Mouse (Mus musculus) myocyte (in vitro differentiated cells): ENCODE data around the gene N4bp2. TPM values are rescaled to one million over a fixed set of nuclear protein-coding genes. Genes with fewer than 3 reads are reported as not detected.

Experiments
- H3K27me3 ChIP-seq: one replicate; pipeline ENCODE4 v1.6.1; 2011; ENCODE audit not compliant: control insufficient read depth, insufficient read depth, insufficient read length
- H3K36me3 ChIP-seq: one replicate; pipeline ENCODE4 v1.6.1; 2011; ENCODE audit not compliant: control insufficient read depth, insufficient read depth
- H3K4me2 ChIP-seq: one replicate; pipeline ENCODE4 v1.6.1; 2011; ENCODE audit warnings: low read depth, control low read depth
- H3K4me3 ChIP-seq: one replicate; pipeline ENCODE4 v1.5.1; 2011; ENCODE audit warnings: mild to moderate bottlenecking, control low read depth, moderate library complexity
- H3K79me2 ChIP-seq: one replicate; pipeline ENCODE4 v1.6.1; 2011; ENCODE audit not compliant: control insufficient read depth, insufficient read depth
- H3ac ChIP-seq: one replicate; pipeline ENCODE4 v1.6.1; 2011; ENCODE audit not compliant: control insufficient read depth, insufficient read length
- CEBPB ChIP-seq: IDR thresholded peaks from 2 replicates; pipeline ENCODE4 v1.6.1; 2011; ENCODE audit warnings: mild to moderate bottlenecking, moderate library complexity; ENCODE audit not compliant: poor library complexity, insufficient read depth, severe bottlenecking
- E2F4 ChIP-seq: IDR thresholded peaks from one replicate; pipeline ENCODE4 v1.6.1; 2011; ENCODE audit warnings: mild to moderate bottlenecking, control low read depth, moderate library complexity; ENCODE audit not compliant: insufficient read depth
- MAX ChIP-seq: IDR thresholded peaks from one replicate; pipeline ENCODE4 v1.6.1; 2011; ENCODE audit warnings: low read depth, mild to moderate bottlenecking, control low read depth
- MYOD1 ChIP-seq, 3 experiments: IDR thresholded peaks; one replicate each; pipeline ENCODE4 v1.6.1; 2011; ENCODE audit warnings: control low read depth in 2 of 3, low read depth in 2 of 3, mild to moderate bottlenecking in 2 of 3, moderate library complexity in 1 of 3; ENCODE audit not compliant: insufficient read length in 2 of 3, control insufficient read depth in 1 of 3
- MYOG ChIP-seq, 3 experiments: IDR thresholded peaks; one replicate each; pipeline ENCODE4 v1.6.1; 2011; ENCODE audit warnings: control low read depth in 2 of 3, low read depth in 2 of 3, mild to moderate bottlenecking in 2 of 3; ENCODE audit not compliant: insufficient read length in 2 of 3, control insufficient read depth in 1 of 3, insufficient read depth in 1 of 3
- POLR2A ChIP-seq: IDR thresholded peaks from one replicate; pipeline ENCODE4 v1.6.1; 2011; ENCODE audit warnings: low read depth, mild to moderate bottlenecking, control low read depth, moderate library complexity; ENCODE audit not compliant: insufficient read length
- POLR2AphosphoS2 ChIP-seq: IDR thresholded peaks from one replicate; pipeline ENCODE4 v1.6.1; 2011; ENCODE audit warnings: low read depth, control low read depth; ENCODE audit not compliant: insufficient read length
- REST ChIP-seq: IDR thresholded peaks from one replicate; pipeline ENCODE4 v1.6.1; 2011; ENCODE audit warnings: mild to moderate bottlenecking, control low read depth, moderate library complexity; ENCODE audit not compliant: insufficient read depth, insufficient read length
- SRF ChIP-seq: IDR thresholded peaks from one replicate; pipeline ENCODE4 v1.6.1; 2011; ENCODE audit warnings: low read depth; ENCODE audit not compliant: control insufficient read depth, insufficient read length
- TCF12 ChIP-seq: IDR thresholded peaks from one replicate; pipeline ENCODE4 v1.6.1; 2011; ENCODE audit warnings: mild to moderate bottlenecking, control low read depth; ENCODE audit not compliant: poor library complexity, insufficient read depth, severe bottlenecking
- TCF3 ChIP-seq: IDR thresholded peaks from one replicate; pipeline ENCODE4 v1.6.1; 2011; ENCODE audit warnings: low read depth, control low read depth; ENCODE audit not compliant: insufficient read length
- USF1 ChIP-seq: IDR thresholded peaks from one replicate; pipeline ENCODE4 v1.6.1; 2011; ENCODE audit warnings: low read depth, mild to moderate bottlenecking, control low read depth, moderate library complexity
- polyA plus RNA-seq: library from polyadenylated mRNA; unstranded; fragments of >200 nt; fragmentation: generic; extraction: Trizol; gene quantifications from one replicate; pipeline ENCODE4 v1.2.1, GENCODE M21; 2012; ENCODE audit warnings: missing spikeins

N4bp2 gene
- polyA plus RNA-seq, 1 experiment = 1.9 TPM

- no peak overlapping the region for H3K4me3 ChIP-seq
- no peaks in the 10 kb centered on the region for H3K27me3 ChIP-seq
- H3K36me3 ChIP-seq = no peaks in the 10 kb centered on the region
- no peak overlapping the region for H3ac ChIP-seq
- TF ChIP-seq MYOD1 (IDR thresholded peaks at IDR 0.05; ENCODE audit: control insufficient read depth in 1 of 3, insufficient read length in 2 of 3, low read depth in 2 of 3) = no peak
- TF ChIP-seq CEBPB = no peak
- TF ChIP-seq MAX = no peak
- no peak for TF ChIP-seq POLR2A
- TF ChIP-seq USF1 = no peak
- TF ChIP-seq REST = no peak
- TF ChIP-seq TCF3 = no peak
- no peak for TF ChIP-seq TCF12
- TF ChIP-seq E2F4 = no peak
- H3K79me2 ChIP-seq = no peaks in the 10 kb centered on the region
- no peak overlapping the region for H3K4me2 ChIP-seq
Measured at GRCm38 (mm10) chr5:65871276-65871875, 108.1 kb downstream of the N4bp2 start.

DNA sequence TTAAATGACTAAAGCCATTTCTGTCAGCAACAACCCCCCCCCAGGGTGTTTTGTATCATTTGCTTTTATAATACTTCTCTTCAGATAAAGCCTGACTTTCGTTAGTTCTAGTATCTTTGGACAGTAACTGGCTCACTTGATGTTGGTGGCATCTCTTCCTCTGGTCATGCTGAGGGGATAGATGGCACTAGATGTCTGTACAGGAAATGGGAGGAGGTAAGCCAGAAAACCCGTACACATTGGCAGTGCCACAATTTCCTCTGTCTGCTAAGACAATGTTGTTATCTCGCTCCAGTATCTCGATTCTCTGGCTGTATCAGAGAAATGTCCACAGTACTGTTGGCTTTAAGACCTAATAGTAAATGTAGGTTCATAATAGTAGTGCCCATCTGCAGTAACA is 109.9 kb downstream of the N4bp2 start:
- no peak for TF ChIP-seq TCF3
- TF ChIP-seq MYOG (IDR thresholded peaks at IDR 0.05; ENCODE audit: control insufficient read depth in 1 of 3, insufficient read depth in 1 of 3, insufficient read length in 2 of 3, low read depth in 2 of 3) = no peak
- no peak for TF ChIP-seq CEBPB
- TF ChIP-seq REST = no peak
- no peak for TF ChIP-seq E2F4
- no peak for TF ChIP-seq POLR2AphosphoS2
- no peak for TF ChIP-seq USF1
- H3K4me3 ChIP-seq = no peak overlapping the region
- H3ac ChIP-seq = no peak overlapping the region
- H3K36me3 ChIP-seq = no peaks in the 10 kb centered on the region
- H3K79me2 ChIP-seq = no peaks in the 10 kb centered on the region
- no peak overlapping the region for H3K4me2 ChIP-seq
- no peaks in the 10 kb centered on the region for H3K27me3 ChIP-seq

DNA sequence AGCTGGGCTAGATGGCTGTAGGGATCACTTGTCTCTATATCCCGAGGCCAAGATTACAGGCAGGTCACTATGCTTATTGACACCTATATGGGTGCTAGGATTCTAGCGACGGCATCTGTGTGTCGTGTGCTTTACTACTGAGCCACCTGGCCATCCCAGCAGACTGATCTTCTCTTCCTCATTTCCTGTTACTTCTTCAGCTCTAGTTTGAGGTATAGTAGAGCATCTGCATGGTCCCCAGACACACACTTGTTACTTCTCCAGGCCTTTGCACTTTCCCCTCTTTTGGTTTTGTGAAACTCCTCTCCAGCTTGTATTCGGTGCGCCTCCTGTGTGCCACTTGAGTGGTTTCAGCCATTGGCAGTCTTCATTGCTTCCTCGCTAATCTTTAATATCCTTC is 111.9 kb downstream of the N4bp2 start:
- Histone ChIP-seq H3ac (no peak overlapping the region), H3K4me3 (no peak overlapping the region), H3K36me3 (no peaks in the 10 kb centered on the region), H3K27me3 (peaks cover 8% of the 10 kb centered on the region), H3K79me2 (no peaks in the 10 kb centered on the region), H3K4me2 (no peak overlapping the region)
- TF ChIP-seq POLR2AphosphoS2 (no peak), CEBPB (no peak), E2F4 (no peak), REST (no peak), SRF (no peak), MYOD1 (IDR thresholded peaks at IDR 0.05; ENCODE audit: control insufficient read depth in 1 of 3, insufficient read length in 2 of 3, low read depth in 2 of 3) (no peak), TCF12 (no peak), TCF3 (no peak), MAX (no peak), USF1 (no peak), POLR2A (no peak), MYOG (IDR thresholded peaks at IDR 0.05; ENCODE audit: control insufficient read depth in 1 of 3, insufficient read depth in 1 of 3, insufficient read length in 2 of 3, low read depth in 2 of 3) (no peak)

GRCm38 (mm10) chr5:65878367-65878766 is 115.0 kb downstream of the N4bp2 start:
- H3K4me3 ChIP-seq = no peak overlapping the region
- no peaks in the 10 kb centered on the region for H3K36me3 ChIP-seq
- H3K4me2 ChIP-seq = no peak overlapping the region
- TF ChIP-seq CEBPB (no peak), POLR2AphosphoS2 (no peak), REST (no peak), TCF12 (no peak), E2F4 (no peak), MAX (no peak), SRF (no peak), USF1 (no peak), MYOD1 (IDR thresholded peaks at IDR 0.05; ENCODE audit: control insufficient read depth in 1 of 3, insufficient read length in 2 of 3, low read depth in 2 of 3) (no peak), POLR2A (no peak), MYOG (IDR thresholded peaks at IDR 0.05; ENCODE audit: control insufficient read depth in 1 of 3, insufficient read depth in 1 of 3, insufficient read length in 2 of 3, low read depth in 2 of 3) (no peak), TCF3 (no peak)
- H3K79me2 ChIP-seq = no peaks in the 10 kb centered on the region
- peaks cover 8% of the 10 kb centered on the region for H3K27me3 ChIP-seq
- H3ac ChIP-seq = no peak overlapping the region

Other genes starting within 250 kb of the N4bp2 start
- gene Smim14, start 226.3 kb upstream of the N4bp2 start, polyA plus RNA-seq = 83.3 TPM
- gene Ube2k, start 226.3 kb upstream of the N4bp2 start, polyA plus RNA-seq = 95.3 TPM
- 17.5 TPM for gene Pds5a, start 65.2 kb upstream of the N4bp2 start, polyA plus RNA-seq
- 0.28 TPM for gene Rhoh, start 97.7 kb downstream of the N4bp2 start, polyA plus RNA-seq
- not detected for gene Chrna9, start 171.4 kb downstream of the N4bp2 start, polyA plus RNA-seq
- gene 9130230L23Rik, start 240.8 kb downstream of the N4bp2 start, polyA plus RNA-seq = 0.08 TPM